ENCODE assay signal across 9 mouse cellular contexts in genomic region chr11:43548148-43548547, GRCm38 (mm10). TPM values are rescaled to one million over a fixed set of nuclear protein-coding genes. Genes with fewer than 3 reads are reported as not detected.
DNase-seq lines count a peak whose midpoint lies in the region; ATAC-seq and TF ChIP-seq lines count a peak whose summit lies in the region.
"Had no signal": no experiment of that assay in that cellular context is flagged by ENCODE, and none has a peak within 500 bp of the region (broad histone marks: within the 10 kb centered on the region; RNA-seq: fewer than 3 reads in every experiment).

No protein-coding gene starts in this region.

- peaks cover 6% of the 10 kb centered on the region; the same call in 1 of the 2 replicates for H3K36me3 ChIP-seq in kidney, embryonic 14.5 days (ENCODE audit: control insufficient read depth, insufficient read depth, low read length)
- H3K36me3 ChIP-seq in midbrain, postnatal 0 days (ENCODE audit: insufficient read depth, low read length) = no peaks in the 10 kb centered on the region

- peak overlapping the region; percentile 44; the same call in 1 of the 2 replicates for H3K27ac ChIP-seq in kidney, embryonic 14.5 days (ENCODE audit: low read depth, low read length)
- no peak overlapping the region; the same call in 1 of the 2 replicates for H3K27ac ChIP-seq in midbrain, postnatal 0 days (ENCODE audit: low read depth, low read length)

- H3K27me3 ChIP-seq in kidney, embryonic 14.5 days (ENCODE audit: control insufficient read depth, insufficient read depth, low read length) = no peaks in the 10 kb centered on the region
- no peaks in the 10 kb centered on the region for H3K27me3 ChIP-seq in midbrain, postnatal 0 days (ENCODE audit: insufficient read depth, low read length)

- no peak overlapping the region for H3K4me2 ChIP-seq in kidney, embryonic 14.5 days (replicated peaks; ENCODE audit: low read depth, low read length)
- no peak overlapping the region for H3K4me2 ChIP-seq in midbrain, postnatal 0 days (ENCODE audit: low read depth, low read length, poor library complexity, severe bottlenecking)

- ATAC-seq in kidney, embryonic 14.5 days (ENCODE audit: low FRiP score, low TSS enrichment) = peak; percentile 22; the same call in 1 of the 2 replicates
- ATAC-seq in midbrain, postnatal 0 days (ENCODE audit: low FRiP score) = peak; percentile 69
- no peak for ATAC-seq in monocyte, adult 5-6 weeks (replicated peaks; ENCODE audit: insufficient number of reproducible peaks, low FRiP score, low TSS enrichment, poor library complexity, severe bottlenecking)

- DNase-seq in adrenal gland, postnatal 36 days = peak; percentile 79
- DNase-seq in embryo, embryonic 10.5 days (ENCODE audit: low spot score) = peak; percentile 73
- peak; percentile 57 to 75 for DNase-seq in heart, adult 9 months (ENCODE audit: low spot score in 2 of 2)
- DNase-seq in liver = peak; percentile 37
- DNase-seq in midbrain, postnatal 0 days (ENCODE audit: low spot score) = peak; percentile 89
- no peak for DNase-seq in urinary bladder, postnatal 10 days (ENCODE audit: low spot score)

- no peaks in the 10 kb centered on the region for H3K9me3 ChIP-seq in kidney, embryonic 14.5 days (ENCODE audit: control insufficient read depth, low read length)
- H3K9me3 ChIP-seq in midbrain, postnatal 0 days (ENCODE audit: low read length) = no peaks in the 10 kb centered on the region

- no peak for TF ChIP-seq CTCF in midbrain, postnatal 0 days (IDR thresholded peaks at IDR 0.05)

- WGBS in kidney, embryonic 14.5 days = 27% methylated on average over 7 of the region's 7 CpGs
- 19% methylated on average over 7 of the region's 7 CpGs for WGBS in midbrain, postnatal 0 days

- H3K4me1 ChIP-seq in kidney, embryonic 14.5 days (ENCODE audit: control insufficient read depth, insufficient read depth, low read length) = peaks cover 37% of the 10 kb centered on the region
- H3K4me1 ChIP-seq in midbrain, postnatal 0 days (ENCODE audit: insufficient read depth, low read length) = no peaks in the 10 kb centered on the region

- H3K9ac ChIP-seq in kidney, embryonic 14.5 days (ENCODE audit: low read depth, low read length) = peak overlapping the region; percentile 40; the same call in 1 of the 2 replicates
- no peak overlapping the region for H3K9ac ChIP-seq in midbrain, postnatal 0 days (replicated peaks; ENCODE audit: low read length, poor library complexity, severe bottlenecking)

- H3K4me3 ChIP-seq in kidney, embryonic 14.5 days (ENCODE audit: low read length) = no peak overlapping the region
- no peak overlapping the region for H3K4me3 ChIP-seq in midbrain, postnatal 0 days (ENCODE audit: low read depth, low read length)

RNA-seq across cellular contexts. Expression of gene Ccnjl, which starts 19.6 kb away (rescaled TPM):
- 1 to 10 TPM; 2.1 TPM for total RNA-seq in adrenal gland, postnatal 36 days (2021)
- 25.8 and 31.1 TPM in 2 replicates for polyA plus RNA-seq in kidney, embryonic 14.5 days (2014; fragmentation: Nextera tagmentation; extraction: Ambion mirVana)
- total RNA-seq in midbrain, postnatal 0 days (2014; rRNA removed) = 2.2 and 4.4 TPM in 2 replicates
- 3.1 and 3.2 TPM in 2 replicates for polyA plus RNA-seq in midbrain, postnatal 0 days (2015; fragmentation: Nextera tagmentation; extraction: Ambion mirVana)
- total RNA-seq in monocyte, adult 5-6 weeks (2017) = not detected in 3 replicates

RNA-seq across cellular contexts. Expression of gene 4933415A04Rik, which starts 38.7 kb away (rescaled TPM):
- total RNA-seq in adrenal gland, postnatal 36 days (2021) = 1 to 10 TPM in 1 of 2 experiments, under 1 TPM in 1; 0.36 to 1.0 TPM
- polyA plus RNA-seq in kidney, embryonic 14.5 days (2014; fragmentation: Nextera tagmentation; extraction: Ambion mirVana) = 9.0 and 9.9 TPM in 2 replicates
- total RNA-seq in midbrain, postnatal 0 days (2014; rRNA removed) = 0.27 and 0.85 TPM in 2 replicates
- 1.6 and 2.3 TPM in 2 replicates for polyA plus RNA-seq in midbrain, postnatal 0 days (2015; fragmentation: Nextera tagmentation; extraction: Ambion mirVana)
- not detected in 3 replicates for total RNA-seq in monocyte, adult 5-6 weeks (2017)

RNA-seq across cellular contexts. Expression of gene Fabp6, which starts 53.2 kb away (rescaled TPM):
- total RNA-seq in adrenal gland, postnatal 36 days (2021) = not detected
- polyA plus RNA-seq in kidney, embryonic 14.5 days (2014; fragmentation: Nextera tagmentation; extraction: Ambion mirVana) = not detected in 2 replicates
- total RNA-seq in midbrain, postnatal 0 days (2014; rRNA removed) = not detected in 2 replicates
- polyA plus RNA-seq in midbrain, postnatal 0 days (2015; fragmentation: Nextera tagmentation; extraction: Ambion mirVana) = not detected in 2 replicates
- total RNA-seq in monocyte, adult 5-6 weeks (2017) = not detected in 3 replicates
- total RNA-seq: hematopoietic stem cell, adult 5-6 weeks had no signal
